ENCODE assay signal across 8 mouse cellular contexts in the genomic region with DNA sequence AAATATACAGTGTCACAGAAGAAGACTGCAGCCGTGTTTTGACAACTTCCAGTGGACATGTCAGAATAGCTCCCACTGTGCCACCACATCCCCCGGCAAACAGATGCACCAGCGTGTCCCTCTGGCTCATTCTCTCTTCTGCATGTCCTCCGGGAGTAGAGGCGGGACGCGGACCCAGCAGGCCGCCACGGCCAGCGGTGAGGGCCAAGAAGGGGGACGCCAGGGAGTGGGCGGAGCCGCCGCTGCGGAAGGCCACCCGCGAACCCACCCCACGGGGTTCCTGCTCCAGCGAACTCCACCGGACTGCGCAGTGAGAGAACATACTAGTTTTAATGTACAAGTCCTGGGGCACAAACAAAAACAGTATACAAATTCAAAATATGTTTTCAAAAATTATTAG.
DNase-seq lines count a peak whose midpoint lies in the region; ATAC-seq and TF ChIP-seq lines count a peak whose summit lies in the region.
"Not testable (repeated sequence)": the region's sequence is repeated elsewhere in the genome, so short reads cannot be mapped to it uniquely, and the experiment has no call there.

No protein-coding gene starts in this region.

- TF ChIP-seq POLR2A in testis, adult 2 months (IDR thresholded peaks at IDR 0.05; ENCODE audit: control insufficient read depth, low read depth, low read length), result not testable (repeated sequence)

- not testable (repeated sequence) for H3K27me3 ChIP-seq in heart, embryonic 15.5 days; hindbrain, embryonic 11.5 days (ENCODE audit: control insufficient read depth, insufficient read depth, low read length); lung, embryonic 14.5 days (ENCODE audit: insufficient read depth, low read length); midbrain, embryonic 12.5 days; testis, adult 2 months (ENCODE audit: control insufficient read depth, insufficient read depth, low read length)

- H3K27ac ChIP-seq in heart, embryonic 15.5 days; hindbrain, embryonic 11.5 days (ENCODE audit: low read depth, low read length); lung, embryonic 14.5 days (ENCODE audit: low read depth); midbrain, embryonic 12.5 days (replicated peaks); testis, adult 2 months (ENCODE audit: control insufficient read depth, insufficient read depth, low read depth, low read length): not testable (repeated sequence)

- peak; percentile 62; the same call in 1 of the 2 replicates for ATAC-seq in common myeloid progenitor, adult 5-6 weeks (replicated peaks; ENCODE audit: low read depth, poor library complexity, severe bottlenecking)
- ATAC-seq in granulocyte monocyte progenitor cell, adult 5-6 weeks (replicated peaks; ENCODE audit: poor library complexity, severe bottlenecking), result peak; percentile 79
- not testable (repeated sequence) for ATAC-seq in heart, embryonic 15.5 days (replicated peaks; ENCODE audit: insufficient number of reproducible peaks, insufficient read depth, low FRiP score, low read depth)
- ATAC-seq in hindbrain, embryonic 11.5 days (ENCODE audit: low FRiP score), result peak; percentile 25; the same call in 1 of the 2 replicates
- ATAC-seq in lung, embryonic 14.5 days (ENCODE audit: insufficient read depth), result peak; percentile 41; the same call in 1 of the 2 replicates
- peak; percentile 61 for ATAC-seq in megakaryocyte progenitor cell, adult 5-6 weeks (replicated peaks; ENCODE audit: poor library complexity)
- peak; percentile 47; the same call in 1 of the 2 replicates for ATAC-seq in midbrain, embryonic 12.5 days (ENCODE audit: low FRiP score, low read depth)

- 52% methylated on average over 21 of the region's 21 CpGs for WGBS in heart, embryonic 15.5 days
- WGBS in hindbrain, embryonic 11.5 days, result 36% methylated on average over 21 of the region's 21 CpGs
- 47% methylated on average over 21 of the region's 21 CpGs for WGBS in lung, embryonic 14.5 days
- 53% methylated on average over 21 of the region's 21 CpGs for WGBS in midbrain, embryonic 12.5 days

- H3K9me3 ChIP-seq in heart, embryonic 15.5 days (replicated peaks); hindbrain, embryonic 11.5 days (ENCODE audit: control insufficient read depth, low read length); lung, embryonic 14.5 days (ENCODE audit: low read depth, low read length); midbrain, embryonic 12.5 days: not testable (repeated sequence)

- not testable (repeated sequence) for H3K9ac ChIP-seq in heart, embryonic 15.5 days; hindbrain, embryonic 11.5 days (ENCODE audit: low read depth, low read length); lung, embryonic 14.5 days; midbrain, embryonic 12.5 days (replicated peaks)

- not testable (repeated sequence) for H3K4me3 ChIP-seq in heart, embryonic 15.5 days; hindbrain, embryonic 11.5 days (ENCODE audit: low read depth, low read length); lung, embryonic 14.5 days (ENCODE audit: low read depth, low read length); midbrain, embryonic 12.5 days
- peak overlapping the region; percentile 8; the same call in 1 of the 2 replicates for H3K4me3 ChIP-seq in testis, adult 2 months (ENCODE audit: control insufficient read depth, low read depth, low read length)

- not testable (repeated sequence) for H3K4me1 ChIP-seq in heart, embryonic 15.5 days (replicated peaks); hindbrain, embryonic 11.5 days (replicated peaks; ENCODE audit: control insufficient read depth, insufficient read depth, low read length); lung, embryonic 14.5 days (ENCODE audit: insufficient read depth); midbrain, embryonic 12.5 days; testis, adult 2 months (ENCODE audit: control insufficient read depth, insufficient read depth, low read length)

- not testable (repeated sequence) for DNase-seq in hindbrain, embryonic 11.5 days (ENCODE audit: low spot score); lung, embryonic 14.5 days

- TF ChIP-seq CTCF in lung, embryonic 14.5 days (IDR thresholded peaks at IDR 0.05; ENCODE audit: low read depth); testis, adult 2 months (IDR thresholded peaks at IDR 0.05; ENCODE audit: control insufficient read depth, insufficient read depth, insufficient replicate concordance, low read depth, low read length): not testable (repeated sequence)

- peak overlapping the region; percentile 21; the same call in 1 of the 2 replicates for H3K4me2 ChIP-seq in heart, embryonic 15.5 days
- H3K4me2 ChIP-seq in hindbrain, embryonic 11.5 days (replicated peaks; ENCODE audit: low read depth, low read length); lung, embryonic 14.5 days; midbrain, embryonic 12.5 days (replicated peaks): not testable (repeated sequence)

- H3K36me3 ChIP-seq in heart, embryonic 15.5 days; hindbrain, embryonic 11.5 days (ENCODE audit: control insufficient read depth, insufficient read depth, low read length); lung, embryonic 14.5 days (ENCODE audit: insufficient read depth); midbrain, embryonic 12.5 days; testis, adult 2 months (ENCODE audit: control insufficient read depth, insufficient read depth, low read length): not testable (repeated sequence)
